Comparison of ENCODE assay signal across 9 mouse cellular contexts in the genomic region with DNA sequence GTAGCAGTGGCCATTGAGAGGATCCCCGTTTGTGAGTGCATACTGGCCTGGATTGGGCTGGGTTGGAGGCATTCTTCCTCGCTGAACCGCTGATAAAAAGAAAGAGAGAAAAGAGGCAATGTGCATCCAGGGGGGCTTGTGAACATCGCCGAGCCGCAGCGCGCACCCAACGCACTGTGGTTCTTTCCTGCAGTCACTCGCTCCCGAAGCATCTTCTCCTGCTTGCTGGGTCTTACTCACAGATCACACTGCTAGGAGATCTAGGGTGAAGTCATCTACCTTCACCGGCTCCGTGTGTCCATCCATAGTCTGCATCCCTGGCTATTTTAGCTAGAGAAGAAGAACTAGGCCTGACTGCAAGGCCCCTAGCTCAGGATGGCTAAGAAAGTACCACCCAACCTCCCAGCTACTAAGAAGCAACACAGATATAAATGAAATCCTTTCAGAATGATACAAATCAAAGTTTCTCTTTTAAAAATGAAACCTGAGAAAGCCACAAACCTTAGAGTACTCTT. TPM values are rescaled to one million over a fixed set of nuclear protein-coding genes. Genes with fewer than 3 reads are reported as not detected.
DNase-seq lines count a peak whose midpoint lies in the region; ATAC-seq and TF ChIP-seq lines count a peak whose summit lies in the region.
"Had no signal": no experiment of that assay in that cellular context is flagged by ENCODE, and none has a peak within 500 bp of the region (broad histone marks: within the 10 kb centered on the region; RNA-seq: fewer than 3 reads in every experiment).

No protein-coding gene starts in this region.

- ATAC-seq in kidney, embryonic 14.5 days (ENCODE audit: low FRiP score, low TSS enrichment) = no peak
- no peak for ATAC-seq in forebrain, postnatal 0 days
- no peak for ATAC-seq in midbrain, embryonic 15.5 days (replicated peaks)
- ATAC-seq in CD4-positive, CD25-positive, alpha-beta regulatory T cell, adult 4 months = no peak

- no peak for DNase-seq in kidney, adult 9 months
- DNase-seq in forebrain, postnatal 0 days = no peak
- no peak for DNase-seq in frontal cortex, postnatal 10 days (ENCODE audit: low spot score in 2 of 2)
- DNase-seq in natural killer cell, adult 2 months (ENCODE audit: low spot score in 2 of 2) = no peak
- DNase-seq: gastrocnemius, postnatal 10 days had no signal

- peak overlapping the region; percentile 89 for H3K4me3 ChIP-seq in kidney, embryonic 14.5 days (ENCODE audit: low read length)
- peak overlapping the region; percentile 20 for H3K4me3 ChIP-seq in brown adipose tissue, adult 24 weeks (ENCODE audit: insufficient read depth, low read depth, low read length)
- H3K4me3 ChIP-seq in forebrain, postnatal 0 days (ENCODE audit: low read depth, low read length) = peak overlapping the region; percentile 79
- H3K4me3 ChIP-seq in midbrain, embryonic 15.5 days = peak overlapping the region; percentile 94

- peak overlapping the region; percentile 99 for H3K9ac ChIP-seq in kidney, embryonic 14.5 days (ENCODE audit: low read depth, low read length)
- peak overlapping the region; percentile 76 for H3K9ac ChIP-seq in forebrain, postnatal 0 days
- H3K9ac ChIP-seq in midbrain, embryonic 15.5 days = peak overlapping the region; percentile 76

- peaks cover 9% of the 10 kb centered on the region; the same call in 1 of the 2 replicates for H3K27me3 ChIP-seq in kidney, embryonic 14.5 days (ENCODE audit: control insufficient read depth, insufficient read depth, low read length)
- no peaks in the 10 kb centered on the region for H3K27me3 ChIP-seq in forebrain, postnatal 0 days (ENCODE audit: insufficient read depth, low read length)
- no peaks in the 10 kb centered on the region for H3K27me3 ChIP-seq in midbrain, embryonic 15.5 days (replicated peaks)

- H3K9me3 ChIP-seq in kidney, embryonic 14.5 days (ENCODE audit: control insufficient read depth, low read length) = no peaks in the 10 kb centered on the region
- no peaks in the 10 kb centered on the region for H3K9me3 ChIP-seq in forebrain, postnatal 0 days (ENCODE audit: low read length)
- H3K9me3 ChIP-seq in midbrain, embryonic 15.5 days = no peaks in the 10 kb centered on the region

- 10% methylated on average over 13 of the region's 13 CpGs for WGBS in kidney, embryonic 14.5 days
- WGBS in forebrain, postnatal 0 days = 5% methylated on average over 13 of the region's 13 CpGs
- WGBS in midbrain, embryonic 15.5 days = 5% methylated on average over 13 of the region's 13 CpGs

- no peak for TF ChIP-seq CTCF in forebrain, postnatal 0 days (IDR thresholded peaks at IDR 0.05; ENCODE audit: low read depth)

- peaks cover 23% of the 10 kb centered on the region; the same call in 1 of the 2 replicates for H3K4me1 ChIP-seq in kidney, embryonic 14.5 days (ENCODE audit: control insufficient read depth, insufficient read depth, low read length)
- H3K4me1 ChIP-seq in brown adipose tissue, adult 24 weeks (ENCODE audit: control insufficient read depth, insufficient read depth, insufficient read length, low read length) = no peaks in the 10 kb centered on the region
- 0 out of 2 replicates have a peak, but pooled peaks cover 4% of the 10 kb centered on the region for H3K4me1 ChIP-seq in forebrain, postnatal 0 days (ENCODE audit: insufficient read depth)
- peaks cover 24% of the 10 kb centered on the region for H3K4me1 ChIP-seq in midbrain, embryonic 15.5 days

- peak overlapping the region; percentile 83 for H3K4me2 ChIP-seq in kidney, embryonic 14.5 days (replicated peaks; ENCODE audit: low read depth, low read length)
- H3K4me2 ChIP-seq in forebrain, postnatal 0 days (ENCODE audit: low read depth) = peak overlapping the region; percentile 69
- H3K4me2 ChIP-seq in midbrain, embryonic 15.5 days = peak overlapping the region; percentile 60

- H3K27ac ChIP-seq in kidney, embryonic 14.5 days (ENCODE audit: low read depth, low read length) = 0 out of 2 replicates have a peak overlapping the region, but pooled peaks have one; percentile 78
- no peak overlapping the region for H3K27ac ChIP-seq in brown adipose tissue, adult 24 weeks (replicated peaks; ENCODE audit: low read depth, low read length)
- H3K27ac ChIP-seq in forebrain, postnatal 0 days (ENCODE audit: low read depth, low read length) = peak overlapping the region; percentile 99
- H3K27ac ChIP-seq in midbrain, embryonic 15.5 days = peak overlapping the region; percentile 83

- H3K36me3 ChIP-seq in kidney, embryonic 14.5 days (ENCODE audit: control insufficient read depth, insufficient read depth, low read length) = peaks cover 15% of the 10 kb centered on the region
- peaks cover 10% of the 10 kb centered on the region for H3K36me3 ChIP-seq in forebrain, postnatal 0 days (ENCODE audit: insufficient read depth)
- no peaks in the 10 kb centered on the region for H3K36me3 ChIP-seq in midbrain, embryonic 15.5 days (replicated peaks)

RNA-seq across cellular contexts. Expression of gene Nr2f1, which starts 3.9 kb away (rescaled TPM):
- 26.8 and 36.9 TPM in 2 replicates for polyA plus RNA-seq in kidney, embryonic 14.5 days (2014; fragmentation: Nextera tagmentation; extraction: Ambion mirVana)
- 1.1 and 1.2 TPM in 2 replicates for polyA plus RNA-seq in brown adipose tissue, adult 24 weeks (2012; ENCODE audit: insufficient read depth, insufficient read length, missing spikeins)
- 161 and 250 TPM in 2 replicates for total RNA-seq in forebrain, postnatal 0 days (2014; rRNA removed)
- 72.9 and 89.1 TPM in 2 replicates for polyA plus RNA-seq in forebrain, postnatal 0 days (2015; fragmentation: Nextera tagmentation; extraction: Ambion mirVana)
- polyA plus RNA-seq in midbrain, embryonic 15.5 days (2015; fragmentation: Nextera tagmentation; extraction: Ambion mirVana) = 58.4 and 61.2 TPM in 2 replicates
- not detected for polyA plus RNA-seq in CD4-positive, CD25-positive, alpha-beta regulatory T cell, adult 4 months (2017; shearing (Covaris generic))

Comparison
In these comparisons a context has a peak if more than half of its experiments do, and no peak if none do; other contexts are left out.
1. H3K4me3 ChIP-seq: peak in every context shown above with its lines; median percentile 94 in midbrain, embryonic 15.5 days; 89 in kidney, embryonic 14.5 days; 79 in forebrain, postnatal 0 days; 20 in brown adipose tissue, adult 24 weeks.
2. RNA of gene Nr2f1, which starts 3.9 kb away (polyA plus RNA-seq): 72.9 to 89.1 TPM in forebrain, postnatal 0 days, 58.4 to 61.2 TPM in midbrain, embryonic 15.5 days and 26.8 to 36.9 TPM in kidney, embryonic 14.5 days; 1.1 to 1.2 TPM in brown adipose tissue, adult 24 weeks and not detected in CD4-positive, CD25-positive, alpha-beta regulatory T cell, adult 4 months; every median in the first group is over 10 times any median in the second.
3. Peak in every context shown above with its lines, with median percentiles within 50 percentile points of each other: H3K4me2 ChIP-seq and H3K9ac ChIP-seq.